Mouse (Mus musculus) lung, postnatal 0 days (tissue): ENCODE measurements around the gene Neurod4. TPM values are rescaled to one million over a fixed set of nuclear protein-coding genes. Genes with fewer than 3 reads are reported as not detected.
A peak's percentile ranks its signal among the peaks of the same experiment; 100 is the strongest.
"Not testable (repeated sequence)": the region's sequence is repeated elsewhere in the genome, so short reads cannot be mapped to it uniquely, and the experiment has no call there.

Source experiments
- ATAC-seq: fragments of 200-750 bp; cut with Nextera tagmentation; 2 replicates; pipeline ENCODE4 v1.8.0; 2017; ENCODE audit warnings: moderate library complexity
- DNase-seq: peaks from one replicate; pipeline ENCODE4 v3.0.0-alpha.2; 2016; ENCODE audit warnings: low spot score
- H3K27ac ChIP-seq: fragments of 300-500 bp; sonication (generic); 2 replicates; pipeline ENCODE4 v1.5.1; 2014; ENCODE audit warnings: antibody characterized with exemption, mild to moderate bottlenecking, low read length, mixed read lengths
- H3K27me3 ChIP-seq: fragments of 300-500 bp; sonication (generic); replicated peaks from 2 replicates; pipeline ENCODE4 v1.6.1; 2014; ENCODE audit warnings: low read length, mixed read lengths; ENCODE audit not compliant: insufficient read depth
- H3K36me3 ChIP-seq: fragments of 300-500 bp; sonication (generic); 2 replicates; pipeline ENCODE4 v1.6.1; 2014; ENCODE audit warnings: low read length, mixed read lengths; ENCODE audit not compliant: insufficient read depth
- H3K4me1 ChIP-seq: fragments of 300-500 bp; sonication (generic); 2 replicates; pipeline ENCODE4 v1.6.1; 2014; ENCODE audit warnings: antibody characterized with exemption, low read depth, low read length, mixed read lengths; ENCODE audit not compliant: insufficient read depth
- H3K4me2 ChIP-seq: fragments of 300-500 bp; sonication (generic); replicated peaks from 2 replicates; pipeline ENCODE4 v1.6.1; 2014; ENCODE audit warnings: low read depth, mild to moderate bottlenecking, low read length, moderate library complexity, mixed read lengths
- H3K4me3 ChIP-seq: fragments of 300-500 bp; sonication (generic); 2 replicates; pipeline ENCODE4 v1.5.1; 2014; ENCODE audit warnings: low read depth, low read length
- H3K9ac ChIP-seq: fragments of 300-500 bp; sonication (generic); replicated peaks from 2 replicates; pipeline ENCODE4 v1.6.1; 2014; ENCODE audit warnings: low read depth, mild to moderate bottlenecking
- H3K9me3 ChIP-seq: fragments of 300-500 bp; sonication (generic); 2 replicates; pipeline ENCODE4 v1.6.1; 2016; ENCODE audit warnings: low read length, mixed read lengths
- CTCF ChIP-seq: IDR thresholded peaks from 2 replicates; pipeline ENCODE4 v1.5.1; 2016; ENCODE audit warnings: antibody characterized with exemption, mild to moderate bottlenecking
- EP300 ChIP-seq: IDR thresholded peaks from 2 replicates; pipeline ENCODE4 v1.6.1; 2016; ENCODE audit warnings: antibody characterized with exemption, mild to moderate bottlenecking, control low read depth
- WGBS: fragments of 180-500 bp; shearing (Covaris S2); extraction: QIAGEN DNeasy Blood & Tissue Kit; methylation state at CpG from one replicate; pipeline ENCODE4 v1.1.7; 2014; 5-methylcytosine and 5-hydroxymethylcytosine counted together
- polyA plus RNA-seq: library from polyadenylated mRNA; unstranded; fragments of >200 nt; fragmentation: Nextera tagmentation; extraction: Ambion mirVana; gene quantifications from 2 replicates; pipeline ENCODE4 v1.2.1, GENCODE M21; 2015

Gene Neurod4
- polyA plus RNA-seq, 1 experiment from 2014 or later, result not detected

DNA sequence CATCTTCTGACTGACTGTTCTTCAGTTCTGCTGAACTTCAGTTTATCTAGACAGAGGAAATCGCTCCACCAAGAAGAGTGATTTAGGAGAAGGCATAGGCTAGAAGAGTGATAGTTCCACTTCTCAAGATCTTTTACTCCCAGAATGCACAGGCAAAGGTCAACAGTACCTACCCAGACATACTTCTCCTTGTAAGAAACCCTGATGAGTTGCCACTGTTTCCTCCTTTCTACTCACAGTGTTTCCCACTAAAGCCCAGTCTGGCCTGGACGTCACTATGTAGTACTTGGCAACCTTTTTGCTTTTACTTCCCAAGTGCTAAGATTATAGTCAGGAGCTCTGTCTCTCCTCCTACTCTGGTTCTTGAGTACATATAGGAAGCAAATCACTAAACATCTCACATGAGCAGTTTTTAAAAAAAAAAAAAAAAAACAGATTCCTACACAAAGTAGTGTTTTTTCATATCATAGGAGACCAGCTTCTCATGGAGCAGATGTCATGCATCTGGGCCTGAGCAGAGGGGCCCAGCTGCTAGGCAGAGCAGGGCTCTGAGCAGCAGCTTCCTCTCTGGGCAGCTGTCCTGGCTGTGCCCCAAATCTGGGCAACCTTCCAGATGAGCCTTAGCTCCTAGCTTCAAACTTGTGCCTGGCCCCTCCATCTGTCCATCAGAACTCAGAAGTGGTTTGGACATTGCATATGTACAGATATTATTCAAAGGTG, 34.2 kb upstream of the Neurod4 start:
- TF ChIP-seq CTCF (no peak), EP300 (no peak)
- Histone ChIP-seq H3K4me2 (no peak overlapping the region), H3K27ac (no peak overlapping the region), H3K4me3 (no peak overlapping the region), H3K4me1 (no peaks in the 10 kb centered on the region), H3K9ac (no peak overlapping the region), H3K9me3 (no peaks in the 10 kb centered on the region), H3K36me3 (no peaks in the 10 kb centered on the region), H3K27me3 (no peaks in the 10 kb centered on the region)
- no peak for ATAC-seq
- DNase-seq, result peak; percentile 15
- 60% methylated on average over 2 of the region's 2 CpGs for WGBS

DNA sequence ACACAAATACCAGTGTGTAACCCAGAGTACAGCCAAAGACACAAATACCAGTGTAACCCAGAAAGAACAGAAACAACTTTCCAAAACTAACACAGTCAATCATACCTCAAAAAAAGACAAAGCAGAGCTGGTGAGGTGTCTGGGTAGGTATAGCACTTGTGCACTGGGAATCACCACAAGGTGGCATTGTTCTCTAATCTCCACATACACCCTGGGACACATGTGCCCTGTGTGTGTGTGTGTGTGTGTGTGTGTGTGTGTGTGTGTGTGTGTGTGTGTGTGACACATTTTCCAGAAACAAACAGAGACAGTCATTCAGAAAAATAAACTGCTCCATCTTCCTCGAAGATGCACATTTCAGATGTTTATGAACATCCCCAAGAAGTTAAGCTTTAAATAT, 33.5 kb upstream of the Neurod4 start:
- Histone ChIP-seq H3K9ac (no peak overlapping the region), H3K36me3 (no peaks in the 10 kb centered on the region), H3K4me3 (no peak overlapping the region), H3K4me1 (no peaks in the 10 kb centered on the region), H3K4me2 (no peak overlapping the region), H3K27me3 (no peaks in the 10 kb centered on the region), H3K27ac (no peak overlapping the region), H3K9me3 (no peaks in the 10 kb centered on the region)
- 48% methylated on average over 1 of the region's 1 CpGs for WGBS
- peak; percentile 47 for TF ChIP-seq CTCF
- TF ChIP-seq EP300, result no peak
- DNase-seq (peak; percentile 26), ATAC-seq (no peak)

DNA sequence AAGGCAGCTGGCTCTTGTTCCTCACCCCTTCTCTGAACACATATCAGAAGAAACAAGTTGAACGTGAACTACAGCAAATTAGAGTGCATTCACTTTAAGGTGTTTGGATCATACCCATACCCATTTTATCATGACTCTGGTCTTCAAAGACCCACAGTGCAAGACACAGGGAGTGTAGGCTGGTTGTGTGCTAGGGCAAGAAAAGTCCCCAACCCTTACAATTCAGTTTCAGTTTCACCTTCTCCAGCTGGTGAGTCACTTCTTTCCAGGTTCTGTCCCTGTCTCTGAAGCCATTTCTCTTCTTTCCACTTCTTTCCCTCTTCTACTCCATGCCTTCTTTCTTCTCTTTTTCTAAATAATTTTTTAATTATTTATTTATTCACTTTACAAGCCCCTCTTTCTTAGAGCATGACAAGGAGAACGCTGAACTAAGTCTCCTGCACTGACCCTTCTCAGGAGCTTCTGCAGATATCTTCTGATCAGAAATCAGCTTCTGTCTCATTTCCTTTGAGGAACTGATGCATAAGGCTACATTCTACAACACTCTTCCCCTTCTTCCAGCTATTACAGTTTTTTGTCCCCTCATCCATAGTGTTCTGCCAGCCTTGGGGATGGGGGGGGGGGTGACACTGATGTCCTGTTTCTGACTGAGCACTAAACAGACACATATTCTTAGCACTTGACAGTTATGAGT, 31.6 kb upstream of the Neurod4 start:
- DNase-seq, result no peak
- WGBS, result 72% methylated on average over 2 of the region's 2 CpGs
- Histone ChIP-seq H3K9ac (no peak overlapping the region), H3K9me3 (no peaks in the 10 kb centered on the region), H3K36me3 (no peaks in the 10 kb centered on the region), H3K4me1 (no peaks in the 10 kb centered on the region), H3K4me2 (no peak overlapping the region), H3K27ac (no peak overlapping the region), H3K4me3 (no peak overlapping the region), H3K27me3 (no peaks in the 10 kb centered on the region)
- TF ChIP-seq EP300 (no peak), CTCF (no peak)
- ATAC-seq, result no peak

- not testable (repeated sequence) for H3K36me3 ChIP-seq, DNase-seq, H3K9me3 ChIP-seq, H3K4me1 ChIP-seq, H3K27ac ChIP-seq, H3K4me3 ChIP-seq, ATAC-seq, H3K4me2 ChIP-seq, H3K27me3 ChIP-seq, H3K9ac ChIP-seq
- 90% methylated on average over 3 of the region's 5 CpGs for WGBS
Measured at GRCm38 (mm10) chr10:130304138-130304537, 24.1 kb upstream of the Neurod4 start.

- not testable (repeated sequence) for H3K36me3 ChIP-seq, H3K4me1 ChIP-seq, H3K27me3 ChIP-seq, H3K9ac ChIP-seq, H3K27ac ChIP-seq, H3K4me2 ChIP-seq, H3K9me3 ChIP-seq, ATAC-seq, H3K4me3 ChIP-seq
- peak; percentile 53 for TF ChIP-seq CTCF
- peak; percentile 10 for DNase-seq
- WGBS, result 16% methylated on average over 4 of the region's 4 CpGs
Measured at GRCm38 (mm10) chr10:130298748-130299147, 18.7 kb upstream of the Neurod4 start.

GRCm38 (mm10) chr10:130293741-130294408, 13.8 kb upstream of the Neurod4 start:
- no peak for ATAC-seq

More at GRCm38 (mm10) chr10:130293741-130294408, 13.8 kb upstream of the Neurod4 start:
- Histone ChIP-seq H3K27me3 (no peaks in the 10 kb centered on the region), H3K4me3 (no peak overlapping the region), H3K4me2 (no peak overlapping the region), H3K9ac (no peak overlapping the region), H3K27ac (no peak overlapping the region), H3K4me1 (no peaks in the 10 kb centered on the region), H3K9me3 (no peaks in the 10 kb centered on the region), H3K36me3 (no peaks in the 10 kb centered on the region)
- WGBS, result 25% methylated on average over 3 of the region's 3 CpGs
- DNase-seq, result no peak
- no peak for TF ChIP-seq CTCF
- TF ChIP-seq EP300, result no peak
